Mouse (Mus musculus): ENCODE measurements around the gene Btd. TPM values are rescaled to one million over a fixed set of nuclear protein-coding genes. Genes with fewer than 3 reads are reported as not detected.
A peak's percentile ranks its signal among the peaks of the same experiment; 100 is the strongest.

Btd gene
- polyA plus RNA-seq, 1 experiment from 2014 or later = 25.5 TPM

DNA sequence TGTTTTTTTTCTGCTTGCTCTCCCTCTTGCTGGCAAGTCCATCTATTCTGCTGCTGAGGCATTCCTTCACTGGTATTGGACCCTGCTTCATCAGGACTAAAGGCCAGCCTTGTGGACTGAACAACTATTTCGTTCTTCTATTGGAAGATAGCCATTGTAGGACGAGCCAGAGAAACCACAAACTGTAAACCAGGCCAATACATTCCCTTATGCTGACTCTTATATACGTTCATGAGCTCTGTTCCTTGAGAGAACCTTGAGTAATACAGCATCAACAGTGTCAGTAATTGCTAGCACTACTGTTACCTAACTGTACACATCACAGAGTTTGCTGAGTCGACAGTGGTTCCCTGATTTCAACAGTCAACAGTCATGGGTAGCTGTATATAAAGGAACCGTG lies 27.2 kb upstream of the Btd start:
- H3K36me3 ChIP-seq = no peaks in the 10 kb centered on the region
- H3K4me1 ChIP-seq (replicated peaks) = no peaks in the 10 kb centered on the region
- WGBS = 77% methylated on average over 5 of the region's 5 CpGs
- no peaks in the 10 kb centered on the region for H3K27me3 ChIP-seq
- H3K27ac ChIP-seq = no peak overlapping the region
- no peak overlapping the region for H3K4me2 ChIP-seq
- no peak overlapping the region for H3K9ac ChIP-seq (replicated peaks)
- no peak overlapping the region for H3K4me3 ChIP-seq (replicated peaks)
- H3K9me3 ChIP-seq = no peaks in the 10 kb centered on the region
- ATAC-seq (ENCODE audit: insufficient number of reproducible peaks, insufficient read depth, low FRiP score, low TSS enrichment, low read depth) = no peak

DNA sequence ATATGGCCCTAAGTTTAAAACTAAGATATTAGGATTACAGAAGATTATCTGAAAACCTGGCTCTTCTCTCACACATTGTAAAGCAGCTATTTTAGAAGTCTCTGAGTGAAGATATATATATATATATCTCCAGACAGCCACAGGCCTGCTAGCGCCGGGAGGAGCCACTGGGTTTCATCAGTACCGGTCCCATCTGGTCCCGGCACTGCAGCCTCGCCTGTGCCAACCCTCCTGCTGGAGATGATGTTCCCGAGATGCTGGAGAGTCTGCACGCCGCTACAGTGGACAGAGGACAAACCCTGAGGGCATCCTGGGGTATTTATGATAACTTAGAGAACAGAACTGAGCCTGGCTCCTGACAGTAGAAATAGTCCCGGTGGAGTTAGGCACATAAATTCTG lies 23.6 kb upstream of the Btd start:
- Histone ChIP-seq H3K36me3 (no peaks in the 10 kb centered on the region), H3K4me1 (replicated peaks) (no peaks in the 10 kb centered on the region), H3K9me3 (no peaks in the 10 kb centered on the region), H3K4me3 (replicated peaks) (no peak overlapping the region), H3K27me3 (no peaks in the 10 kb centered on the region), H3K9ac (replicated peaks) (no peak overlapping the region), H3K4me2 (no peak overlapping the region), H3K27ac (no peak overlapping the region)
- WGBS = 88% methylated on average over 9 of the region's 9 CpGs
- no peak for ATAC-seq (ENCODE audit: insufficient number of reproducible peaks, insufficient read depth, low FRiP score, low TSS enrichment, low read depth)

DNA sequence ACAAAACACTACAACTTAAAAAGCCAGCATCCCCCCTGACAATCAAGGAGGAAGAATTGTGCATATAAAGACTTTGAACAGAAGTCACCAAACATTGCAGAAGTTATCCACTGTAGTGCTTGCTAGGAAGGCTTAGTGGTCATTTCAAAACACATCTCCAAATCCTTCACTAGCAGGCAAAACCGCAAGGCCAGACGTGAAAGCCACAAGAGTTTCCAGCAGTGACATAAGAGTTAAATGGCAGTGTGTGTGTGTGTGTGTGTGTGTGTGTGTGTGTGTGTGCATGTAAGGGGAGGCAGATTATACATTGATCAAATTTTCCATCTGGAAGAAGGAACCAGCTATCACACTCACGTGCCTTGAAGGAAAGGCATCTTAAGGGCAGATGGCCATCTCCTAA lies 22.8 kb upstream of the Btd start:
- no peak overlapping the region for H3K9ac ChIP-seq (replicated peaks)
- H3K27ac ChIP-seq = no peak overlapping the region
- no peak overlapping the region for H3K4me3 ChIP-seq (replicated peaks)
- H3K4me1 ChIP-seq (replicated peaks) = no peaks in the 10 kb centered on the region
- no peak overlapping the region for H3K4me2 ChIP-seq
- ATAC-seq (ENCODE audit: insufficient number of reproducible peaks, insufficient read depth, low FRiP score, low TSS enrichment, low read depth) = no peak
- no peaks in the 10 kb centered on the region for H3K9me3 ChIP-seq
- WGBS = 75% methylated on average over 3 of the region's 3 CpGs
- no peaks in the 10 kb centered on the region for H3K27me3 ChIP-seq
- H3K36me3 ChIP-seq = no peaks in the 10 kb centered on the region

DNA sequence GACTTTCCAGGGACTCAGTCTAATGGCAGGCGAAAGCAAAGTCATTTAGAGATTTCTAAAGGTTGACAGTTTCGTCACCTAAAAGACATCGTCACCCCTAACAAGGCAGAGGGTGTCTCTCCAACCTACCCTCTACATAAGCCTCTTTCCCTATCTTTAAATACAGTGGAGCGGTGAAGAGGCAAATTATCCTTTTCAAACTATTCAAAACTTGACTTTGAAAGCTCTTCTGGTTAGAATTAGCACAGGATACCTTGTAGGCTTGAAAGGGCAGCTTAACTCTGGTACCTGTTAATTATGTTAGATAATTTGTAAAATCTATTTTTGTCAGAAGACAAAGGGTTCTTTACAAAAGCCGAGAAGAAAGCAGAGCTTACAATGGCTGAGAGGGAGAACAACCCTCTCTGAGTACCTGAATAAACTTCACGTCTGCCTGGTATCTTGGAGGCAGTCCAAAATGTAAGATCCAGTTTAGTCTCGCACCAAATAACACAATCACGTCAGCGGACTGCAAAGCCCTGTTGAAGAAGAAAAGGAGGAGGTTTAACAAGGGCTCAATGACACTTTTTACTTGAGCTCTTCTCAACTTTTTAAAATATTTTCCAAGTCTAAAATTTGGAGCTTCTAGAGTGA lies 20.1 kb upstream of the Btd start:
- ATAC-seq (ENCODE audit: insufficient number of reproducible peaks, insufficient read depth, low FRiP score, low TSS enrichment, low read depth) = no peak
- Histone ChIP-seq H3K36me3 (no peaks in the 10 kb centered on the region), H3K4me3 (replicated peaks) (no peak overlapping the region), H3K4me2 (no peak overlapping the region), H3K27ac (no peak overlapping the region), H3K9me3 (no peaks in the 10 kb centered on the region), H3K9ac (replicated peaks) (no peak overlapping the region), H3K27me3 (no peaks in the 10 kb centered on the region), H3K4me1 (replicated peaks) (no peaks in the 10 kb centered on the region)
- WGBS = 86% methylated on average over 9 of the region's 9 CpGs

DNA sequence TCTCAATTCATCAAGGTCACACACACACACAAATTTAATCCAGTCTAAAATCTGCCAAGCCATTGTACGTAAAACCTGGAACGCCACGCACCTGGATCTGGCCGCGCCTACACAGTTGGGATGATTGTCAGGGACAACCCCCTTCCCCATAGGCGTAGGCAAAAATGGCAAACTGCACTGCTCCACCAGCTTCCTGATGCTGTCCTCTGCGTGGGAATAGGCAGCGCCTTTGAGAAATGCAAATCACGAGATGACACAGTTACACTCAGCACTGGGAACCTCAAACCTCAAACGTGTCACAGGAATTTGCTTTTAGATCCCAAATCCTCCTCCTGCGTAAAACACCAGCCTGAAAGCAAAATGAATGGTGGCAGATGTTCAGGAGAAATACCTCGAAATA lies 18.1 kb upstream of the Btd start:
- Histone ChIP-seq H3K36me3 (no peaks in the 10 kb centered on the region), H3K9me3 (no peaks in the 10 kb centered on the region), H3K27ac (no peak overlapping the region), H3K9ac (replicated peaks) (no peak overlapping the region), H3K4me3 (replicated peaks) (no peak overlapping the region), H3K4me2 (no peak overlapping the region), H3K4me1 (replicated peaks) (no peaks in the 10 kb centered on the region), H3K27me3 (no peaks in the 10 kb centered on the region)
- WGBS = 83% methylated on average over 12 of the region's 12 CpGs
- no peak for ATAC-seq (ENCODE audit: insufficient number of reproducible peaks, insufficient read depth, low FRiP score, low TSS enrichment, low read depth)

DNA sequence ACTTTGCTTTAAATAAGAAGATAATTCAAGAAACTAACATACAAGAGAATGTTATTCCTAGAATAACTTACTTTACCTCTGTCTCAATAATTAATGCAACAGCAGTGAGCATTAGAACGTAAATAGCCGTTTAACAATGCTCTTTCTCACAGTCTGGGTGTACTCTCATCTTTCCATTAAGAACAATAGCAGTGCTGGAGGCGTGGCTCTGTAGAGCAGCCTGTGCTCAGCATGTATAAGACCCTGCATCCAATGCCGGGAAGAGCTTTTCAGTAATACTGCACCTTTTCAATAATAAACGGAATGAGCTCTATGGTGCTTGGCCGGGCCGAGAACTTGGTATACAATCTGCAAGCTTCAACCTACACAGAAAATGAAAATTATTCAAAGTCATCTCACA lies 10.2 kb upstream of the Btd start:
- Histone ChIP-seq H3K4me3 (replicated peaks) (no peak overlapping the region), H3K9me3 (no peaks in the 10 kb centered on the region), H3K4me2 (no peak overlapping the region), H3K27me3 (no peaks in the 10 kb centered on the region), H3K27ac (no peak overlapping the region), H3K9ac (replicated peaks) (no peak overlapping the region), H3K4me1 (replicated peaks) (no peaks in the 10 kb centered on the region), H3K36me3 (no peaks in the 10 kb centered on the region; the same call in 1 of the 2 replicates)
- WGBS = 84% methylated on average over 7 of the region's 7 CpGs
- ATAC-seq (ENCODE audit: insufficient number of reproducible peaks, insufficient read depth, low FRiP score, low TSS enrichment, low read depth) = no peak

DNA sequence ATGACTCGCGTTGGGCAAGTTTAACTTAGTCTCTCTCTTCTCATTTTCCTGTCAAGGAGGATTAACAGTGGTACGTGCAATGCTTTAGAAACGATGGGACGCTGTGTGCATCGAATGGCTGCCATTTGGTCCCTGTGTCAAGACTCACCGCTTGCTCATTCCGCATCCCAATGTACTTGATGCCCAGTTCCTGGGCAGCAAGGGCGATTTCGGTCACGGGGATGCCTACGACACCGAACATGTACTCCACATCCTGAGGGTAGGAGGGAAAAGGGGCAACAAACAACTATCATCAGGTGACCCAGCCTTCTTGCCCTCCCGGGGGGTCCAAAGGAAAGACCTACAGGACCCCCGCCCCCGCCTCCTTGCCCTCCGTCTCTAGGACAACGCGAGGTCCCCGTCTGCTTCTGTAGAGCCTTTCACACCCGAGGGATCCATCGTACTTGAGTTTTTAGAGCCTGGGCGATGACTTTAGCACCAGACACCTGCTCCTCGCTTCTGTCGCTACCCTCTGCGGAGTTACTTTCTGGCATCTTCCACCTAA lies 410 bp upstream of the Btd start, which contains the start of gene Gm49387:
Gene Gm49387 (minus strand): TSS at position 533 of the 544 bp plus-strand sequence.
- Histone ChIP-seq H3K27me3 (no peaks in the 10 kb centered on the region), H3K4me1 (replicated peaks) (peaks cover 15% of the 10 kb centered on the region), H3K4me3 (replicated peaks) (peak within 1 kb of the TSS; percentile 56), H3K27ac (peak within 1 kb of the TSS; percentile 88), H3K9ac (replicated peaks) (peak within 1 kb of the TSS; percentile 67), H3K9me3 (no peaks in the 10 kb centered on the region), H3K4me2 (peak within 1 kb of the TSS; percentile 93), H3K36me3 (no peaks in the 10 kb centered on the region)
- ATAC-seq (ENCODE audit: insufficient number of reproducible peaks, insufficient read depth, low FRiP score, low TSS enrichment, low read depth) = no peak; the same call in 1 of the 2 replicates
- 6% methylated on average over 26 of the region's 26 CpGs for WGBS

DNA sequence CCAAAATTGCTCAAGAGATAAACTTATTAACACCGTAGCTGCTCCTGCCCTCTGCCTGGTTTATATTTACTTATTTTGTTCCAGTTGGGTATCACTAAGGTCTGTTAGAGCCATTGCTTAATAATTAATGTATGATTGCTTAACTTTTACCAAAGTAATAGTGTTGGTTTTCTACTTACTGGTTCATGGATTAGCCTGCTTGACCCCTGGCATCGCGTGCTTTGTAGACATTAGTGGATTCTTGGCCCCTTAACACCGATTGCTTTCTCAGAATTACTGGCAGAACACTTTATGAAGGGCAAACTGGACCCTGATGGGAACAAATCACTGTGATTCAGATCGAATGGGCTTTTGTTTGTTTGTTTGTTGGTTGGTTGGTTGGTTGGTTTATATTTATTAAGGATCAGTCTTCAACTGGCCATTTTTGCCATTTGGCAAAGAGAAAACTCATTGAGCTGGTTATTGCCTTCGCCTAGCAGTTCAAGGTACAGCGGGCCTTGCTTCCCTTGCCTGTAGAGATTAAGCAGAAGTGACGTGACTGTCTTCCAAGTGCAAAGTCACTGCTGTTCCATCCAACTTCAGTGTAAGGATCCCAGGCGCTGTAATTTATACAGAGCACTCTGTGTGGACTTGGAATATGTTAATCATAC lies 803 bp downstream of the Btd start:
- 73% methylated on average over 9 of the region's 9 CpGs for WGBS
- peak overlapping the region; percentile 88 for H3K27ac ChIP-seq
- ATAC-seq (ENCODE audit: insufficient number of reproducible peaks, insufficient read depth, low FRiP score, low TSS enrichment, low read depth) = no peak
- H3K9me3 ChIP-seq = no peaks in the 10 kb centered on the region
- H3K4me3 ChIP-seq (replicated peaks) = peak overlapping the region; percentile 56
- peak overlapping the region; percentile 67 for H3K9ac ChIP-seq (replicated peaks)
- no peaks in the 10 kb centered on the region for H3K27me3 ChIP-seq
- peak overlapping the region; percentile 93 for H3K4me2 ChIP-seq
- peaks cover 15% of the 10 kb centered on the region for H3K4me1 ChIP-seq (replicated peaks)
- no peaks in the 10 kb centered on the region for H3K36me3 ChIP-seq

DNA sequence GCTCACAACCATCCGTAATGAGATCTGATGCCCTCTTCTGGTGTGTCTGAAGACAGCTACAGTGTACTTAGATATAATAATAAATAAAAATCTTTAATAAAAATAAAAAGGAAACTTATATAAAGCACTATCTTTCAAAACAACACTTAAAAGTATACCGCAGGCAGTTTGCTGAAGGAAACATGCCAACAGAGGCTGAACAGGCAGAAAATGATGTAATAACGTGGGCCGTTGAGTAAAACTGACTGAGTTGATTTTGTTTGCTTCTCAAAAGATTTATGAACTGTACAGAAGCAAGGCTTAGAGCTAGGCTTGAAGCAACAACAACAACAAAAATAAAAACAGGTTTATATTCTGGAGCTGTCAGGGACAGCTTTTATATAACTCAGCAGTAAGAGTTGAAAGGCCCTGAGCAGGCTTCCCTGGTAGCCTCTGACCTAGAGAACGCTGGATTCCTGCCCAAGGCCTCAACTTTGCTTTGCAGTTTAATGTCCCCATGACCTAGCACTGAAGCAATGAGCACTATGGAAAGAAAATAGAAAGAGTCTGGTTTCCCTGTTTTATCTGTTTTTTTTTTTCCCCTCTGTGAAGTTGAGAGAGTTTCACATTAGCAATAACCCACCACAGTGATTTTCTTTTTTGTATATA lies 3.5 kb downstream of the Btd start:
- Histone ChIP-seq H3K4me3 (replicated peaks) (no peak overlapping the region), H3K4me2 (no peak overlapping the region), H3K9ac (replicated peaks) (no peak overlapping the region), H3K9me3 (no peaks in the 10 kb centered on the region), H3K27ac (no peak overlapping the region), H3K27me3 (no peaks in the 10 kb centered on the region), H3K4me1 (replicated peaks) (peaks cover 15% of the 10 kb centered on the region), H3K36me3 (no peaks in the 10 kb centered on the region)
- 90% methylated on average over 5 of the region's 5 CpGs for WGBS
- ATAC-seq (ENCODE audit: insufficient number of reproducible peaks, insufficient read depth, low FRiP score, low TSS enrichment, low read depth) = no peak

DNA sequence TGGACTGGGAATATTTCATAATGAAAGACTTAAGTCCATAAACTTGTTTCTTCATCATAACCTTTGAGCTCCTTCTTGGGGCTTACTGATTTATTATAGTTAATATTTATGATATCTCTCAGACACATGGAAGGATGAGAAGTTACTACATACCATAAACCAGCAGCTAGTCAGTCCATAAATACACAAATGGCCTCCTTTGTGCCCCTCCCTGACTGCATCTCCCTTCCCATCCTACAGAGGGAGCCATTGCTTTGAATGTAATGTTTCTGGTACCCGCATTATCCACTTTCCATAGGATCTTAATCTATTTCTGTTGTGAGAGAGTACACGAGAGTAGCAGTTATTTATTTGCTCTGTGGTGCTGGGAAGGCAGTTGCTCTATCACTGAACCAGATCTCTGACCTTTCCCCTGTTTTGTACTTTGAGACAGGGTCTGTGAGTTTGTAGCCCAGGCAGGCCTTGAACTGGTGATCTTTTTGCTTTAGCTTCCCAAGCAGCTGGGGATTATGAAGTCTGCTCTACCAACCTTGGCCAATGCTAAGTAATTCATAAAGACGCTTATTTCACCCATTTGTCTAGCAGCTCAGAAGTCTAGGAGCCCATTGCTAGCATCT lies 4.2 kb downstream of the Btd start:
- Histone ChIP-seq H3K9ac (replicated peaks) (no peak overlapping the region), H3K4me1 (replicated peaks) (peaks cover 11% of the 10 kb centered on the region), H3K4me3 (replicated peaks) (no peak overlapping the region), H3K36me3 (no peaks in the 10 kb centered on the region), H3K4me2 (no peak overlapping the region), H3K27ac (no peak overlapping the region), H3K27me3 (no peaks in the 10 kb centered on the region), H3K9me3 (no peaks in the 10 kb centered on the region)
- ATAC-seq (ENCODE audit: insufficient number of reproducible peaks, insufficient read depth, low FRiP score, low TSS enrichment, low read depth) = no peak
- WGBS = 66% methylated on average over 3 of the region's 3 CpGs

DNA sequence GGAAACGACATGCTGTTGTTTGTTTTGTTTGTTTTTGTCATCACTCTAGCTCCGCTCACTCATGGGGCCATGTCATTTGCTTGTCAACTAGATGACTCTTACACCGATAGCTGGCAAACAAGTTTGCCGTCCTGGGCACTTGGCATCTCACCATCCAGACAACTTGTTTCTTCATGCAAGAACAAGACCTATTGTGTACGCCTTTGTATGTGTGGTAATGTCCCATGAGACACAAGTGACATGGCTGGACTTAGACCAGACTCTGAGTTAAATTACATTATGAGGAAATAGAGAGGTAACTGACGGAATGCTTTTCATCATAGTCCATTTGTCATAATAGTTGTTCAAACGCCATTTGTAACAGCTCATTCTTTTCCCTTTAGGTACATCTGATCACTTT lies 5.1 kb downstream of the Btd start:
- H3K4me1 ChIP-seq (replicated peaks) = peaks cover 7% of the 10 kb centered on the region
- H3K4me3 ChIP-seq (replicated peaks) = no peak overlapping the region
- H3K27ac ChIP-seq = no peak overlapping the region
- H3K9ac ChIP-seq (replicated peaks) = no peak overlapping the region
- peaks cover 4% of the 10 kb centered on the region; the same call in 1 of the 2 replicates for H3K9me3 ChIP-seq
- H3K27me3 ChIP-seq = no peaks in the 10 kb centered on the region
- 94% methylated on average over 7 of the region's 7 CpGs for WGBS
- H3K4me2 ChIP-seq = no peak overlapping the region
- no peak for ATAC-seq (ENCODE audit: insufficient number of reproducible peaks, insufficient read depth, low FRiP score, low TSS enrichment, low read depth)
- H3K36me3 ChIP-seq = no peaks in the 10 kb centered on the region
